Mouse (Mus musculus) monocyte, adult 5-6 weeks (primary cell): ENCODE data around the gene Tle1. TPM values are rescaled to one million over a fixed set of nuclear protein-coding genes. Genes with fewer than 3 reads are reported as not detected.

Experiments used
- ATAC-seq: fragments of 153-309, 156-312 bp; replicated peaks from 2 replicates; pipeline ENCODE4 v1.8.0; 2017; ENCODE audit warnings: mild to moderate bottlenecking; ENCODE audit not compliant: low TSS enrichment, insufficient number of reproducible peaks, severe bottlenecking, poor library complexity, low FRiP score
- total RNA-seq: library from RNA; stranded (forward); fragments of 200-1000, 200-491, 200-594 nt; gene quantifications from 3 replicates; pipeline ENCODE4 v1.2.3, GENCODE M21; 2017

Tle1 gene
- total RNA-seq, 1 experiment from 2014 or later, result 57.2 TPM

DNA sequence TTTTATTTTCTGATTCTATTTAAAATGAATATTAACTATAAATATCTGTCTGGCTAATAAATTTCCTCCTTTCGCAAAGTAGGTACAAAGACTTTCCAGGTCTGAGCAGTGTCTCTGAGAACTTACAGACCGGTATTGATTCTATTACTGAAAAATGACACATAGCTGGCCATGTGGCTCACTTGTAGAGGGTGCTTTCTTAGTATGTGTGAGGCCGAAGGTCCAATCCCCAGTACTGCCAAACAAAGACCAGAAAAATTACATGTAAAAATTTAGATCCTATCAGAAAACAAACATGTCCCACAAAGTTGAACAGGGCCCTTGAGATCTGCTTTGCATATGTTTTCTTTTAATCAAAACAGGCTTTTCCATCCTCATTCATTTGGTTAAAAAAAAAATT is 33.5 kb downstream of the Tle1 start:
- ATAC-seq, result no peak

DNA sequence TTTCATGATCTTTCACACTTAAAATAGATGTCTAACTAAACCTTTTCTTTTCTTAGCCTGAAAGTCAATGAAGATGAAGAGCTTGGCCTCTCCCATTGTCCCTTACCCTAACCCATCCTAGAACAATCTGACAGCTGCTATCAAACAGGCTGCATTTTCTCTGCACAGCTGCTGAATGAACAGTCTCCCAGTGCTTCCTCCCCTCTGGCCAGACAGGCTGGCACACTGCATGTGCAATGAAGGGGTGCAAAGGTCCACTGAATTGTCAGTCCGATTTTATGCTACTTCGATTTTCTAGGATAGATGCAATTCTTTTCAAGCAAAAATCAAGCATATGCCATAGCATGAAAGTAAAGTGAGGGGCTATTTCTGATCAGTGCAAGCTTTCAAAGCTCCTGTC is 34.2 kb downstream of the Tle1 start:
- ATAC-seq, result no peak

DNA sequence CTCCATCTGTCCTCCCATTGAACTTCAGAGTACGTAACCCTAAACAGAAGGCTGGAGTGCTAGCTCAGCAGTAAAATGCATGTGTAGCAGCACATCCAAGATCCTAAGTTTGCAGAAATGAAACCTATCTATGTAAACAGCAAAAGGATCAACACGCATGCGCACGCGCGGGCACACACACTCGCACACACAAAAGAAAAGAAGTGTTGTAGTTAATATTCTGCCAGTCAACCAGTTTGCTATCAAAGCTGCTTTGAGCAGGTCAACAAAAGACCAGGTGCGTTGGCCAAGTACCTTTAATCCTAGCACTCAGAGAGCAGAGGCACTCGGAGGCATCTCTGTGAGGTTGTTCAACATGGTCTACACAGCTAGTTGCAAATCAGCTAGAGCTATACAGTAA is 35.0 kb downstream of the Tle1 start:
- ATAC-seq, result no peak

DNA sequence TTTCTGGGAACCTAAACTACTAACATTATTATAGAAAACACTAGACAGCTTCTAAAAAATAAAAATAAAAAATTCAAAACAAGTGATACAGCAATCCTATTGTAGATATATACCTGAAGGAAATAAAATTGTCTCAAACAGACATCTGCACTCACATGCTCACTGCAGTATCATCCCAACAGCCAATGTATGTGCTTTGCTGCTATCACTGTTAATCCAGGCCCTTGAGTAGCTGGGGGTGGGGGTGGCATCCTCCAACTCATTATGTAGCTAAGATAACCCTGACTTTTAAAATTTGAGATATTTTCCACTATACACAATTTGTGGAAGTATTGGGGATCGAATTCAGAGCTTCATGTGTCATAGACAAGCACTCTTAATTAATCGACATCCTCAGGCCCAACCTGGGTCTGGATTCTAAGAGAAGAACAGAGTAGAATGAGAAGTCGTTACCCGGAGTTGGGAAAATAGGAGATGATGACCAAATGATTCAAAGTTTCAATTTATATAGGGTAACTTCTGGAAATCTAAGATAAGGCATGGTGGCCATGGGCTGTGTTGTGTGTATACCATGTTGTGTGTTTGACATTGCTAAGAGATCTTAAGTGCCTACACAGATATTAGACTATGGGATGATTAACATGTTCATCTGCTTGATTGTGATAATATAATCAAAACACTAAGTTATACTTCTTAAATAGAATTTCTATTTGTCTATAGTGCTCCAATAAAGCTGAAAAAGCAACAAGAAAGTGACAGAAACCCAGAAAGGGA is 38.1 kb downstream of the Tle1 start:
- ATAC-seq, result no peak

DNA sequence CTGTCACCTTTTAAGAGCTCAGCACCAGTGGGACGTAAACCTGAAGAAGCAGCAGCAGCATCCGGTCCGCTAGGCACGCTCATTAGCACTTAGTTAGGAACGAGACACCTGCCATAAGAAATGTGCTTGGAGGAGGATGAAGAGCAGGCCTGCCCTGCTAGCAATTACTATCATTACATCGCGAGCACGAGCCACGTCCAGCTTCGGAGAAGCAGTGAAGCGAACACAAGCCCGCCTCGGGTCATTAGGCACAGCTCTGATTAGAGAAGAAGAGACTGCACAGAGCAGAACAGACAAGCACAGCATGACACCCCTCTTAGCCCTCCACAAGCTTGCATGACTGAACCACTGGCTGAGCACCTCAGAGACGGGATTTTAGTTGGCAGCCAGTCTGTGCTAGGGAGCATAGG is 40.6 kb downstream of the Tle1 start:
- ATAC-seq, result no peak

DNA sequence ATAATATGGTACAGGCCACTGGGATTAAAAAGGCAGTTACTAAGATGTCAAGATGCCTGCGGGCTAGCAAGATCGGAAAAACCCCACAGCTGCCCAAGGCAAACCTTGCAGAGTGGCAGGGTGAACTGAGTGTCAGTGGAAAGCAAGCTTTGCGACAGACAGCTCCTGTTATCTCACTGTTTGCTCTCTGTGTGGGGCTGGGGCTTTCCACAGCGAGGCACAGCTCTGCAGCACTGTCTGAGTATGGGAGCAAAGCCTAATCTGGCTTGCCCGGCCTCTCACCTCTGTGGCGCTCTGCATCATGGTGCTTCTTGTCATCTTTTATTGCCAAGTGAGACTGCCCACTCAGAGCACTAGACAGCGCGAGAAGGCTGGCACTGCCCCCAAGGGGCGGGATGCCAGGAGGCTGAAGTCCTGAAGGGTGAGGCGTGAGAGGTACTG is 42.8 kb downstream of the Tle1 start:
- no peak for ATAC-seq

DNA sequence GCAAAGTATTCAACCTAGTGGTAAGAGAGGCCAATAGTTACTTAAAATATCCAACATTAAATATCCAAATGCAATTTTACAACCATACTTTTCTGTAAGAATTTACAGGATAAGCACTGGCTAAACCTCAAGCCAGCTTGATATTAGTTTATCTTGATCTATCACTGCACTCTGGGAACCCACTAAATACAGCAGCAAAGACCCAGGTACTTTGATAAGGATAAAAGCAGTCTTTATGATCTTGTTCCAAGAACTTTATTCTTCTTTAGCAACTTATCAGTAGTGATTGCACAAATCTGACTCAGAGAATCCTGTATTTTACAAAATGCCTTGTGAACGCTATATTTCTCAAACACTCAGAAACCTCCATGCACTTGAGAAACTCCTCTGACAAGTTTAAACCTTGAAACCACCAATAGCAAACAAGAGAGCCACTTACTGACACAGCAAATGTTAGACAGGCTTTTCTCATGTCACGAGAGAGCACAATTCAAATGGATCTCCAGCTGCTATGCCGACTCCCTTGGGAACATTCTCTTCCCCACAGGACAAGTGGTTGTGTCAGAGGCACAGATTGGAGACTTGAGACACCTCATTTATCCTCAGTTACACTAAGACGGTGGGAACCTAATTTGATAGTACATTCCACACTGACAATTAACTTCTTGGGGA is 50.1 kb downstream of the Tle1 start:
- ATAC-seq, result no peak

DNA sequence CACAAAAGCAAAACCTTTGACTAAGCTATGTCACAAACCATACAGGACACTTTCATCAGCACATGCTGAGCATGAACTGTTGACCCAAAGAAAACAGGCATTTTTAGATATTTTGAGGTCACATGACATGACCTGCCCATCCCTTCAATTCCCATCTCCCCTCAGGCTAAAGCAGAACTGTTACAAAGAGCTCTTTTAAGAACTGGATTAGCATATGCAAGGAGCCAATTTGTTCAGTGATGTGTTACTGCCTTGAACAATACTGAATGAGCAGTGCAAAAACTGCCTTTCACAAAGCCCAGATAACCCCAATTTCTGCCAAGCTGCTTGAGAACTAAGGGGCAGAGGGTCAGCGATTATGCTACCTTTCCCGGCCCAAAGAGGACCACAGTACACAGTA is 54.7 kb downstream of the Tle1 start:
- ATAC-seq, result no peak

DNA sequence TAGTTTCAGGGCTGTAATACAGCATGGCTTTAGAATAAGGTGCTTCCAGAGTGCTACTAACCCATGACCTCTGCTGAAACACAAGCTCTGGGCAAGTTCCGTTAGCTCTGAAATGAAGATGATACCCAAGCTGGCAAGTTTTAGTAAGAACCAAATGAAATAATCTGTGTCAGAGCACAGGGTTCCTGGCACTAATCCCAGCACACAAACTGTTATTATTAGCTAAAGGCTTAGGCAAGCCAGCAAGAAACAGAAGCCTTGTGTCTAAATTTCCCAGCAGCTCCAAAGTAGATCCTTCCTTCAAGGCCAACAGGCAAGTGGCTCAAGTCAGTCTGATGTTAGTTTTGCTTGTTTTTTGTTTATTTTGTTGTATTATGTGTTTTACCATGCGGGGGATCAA is 56.2 kb downstream of the Tle1 start:
- ATAC-seq, result no peak

DNA sequence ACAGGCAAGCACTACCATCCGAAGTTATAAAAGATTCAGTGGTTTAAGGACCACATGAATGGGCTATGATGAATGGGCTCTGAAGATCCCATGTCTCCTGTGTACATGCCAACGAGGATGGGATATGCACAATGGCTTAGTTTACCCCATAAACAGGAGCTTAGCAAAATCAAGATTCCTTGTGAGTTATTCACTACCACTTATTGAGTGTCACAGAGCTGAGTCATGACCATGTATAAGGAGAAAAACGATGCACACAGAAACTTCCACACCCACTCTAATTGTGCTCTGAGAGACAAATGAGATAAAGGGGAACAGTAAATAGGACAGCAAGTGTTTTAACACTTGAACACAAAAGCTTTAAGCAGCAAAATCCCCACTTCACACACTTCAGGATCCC is 60.0 kb downstream of the Tle1 start:
- no peak for ATAC-seq

DNA sequence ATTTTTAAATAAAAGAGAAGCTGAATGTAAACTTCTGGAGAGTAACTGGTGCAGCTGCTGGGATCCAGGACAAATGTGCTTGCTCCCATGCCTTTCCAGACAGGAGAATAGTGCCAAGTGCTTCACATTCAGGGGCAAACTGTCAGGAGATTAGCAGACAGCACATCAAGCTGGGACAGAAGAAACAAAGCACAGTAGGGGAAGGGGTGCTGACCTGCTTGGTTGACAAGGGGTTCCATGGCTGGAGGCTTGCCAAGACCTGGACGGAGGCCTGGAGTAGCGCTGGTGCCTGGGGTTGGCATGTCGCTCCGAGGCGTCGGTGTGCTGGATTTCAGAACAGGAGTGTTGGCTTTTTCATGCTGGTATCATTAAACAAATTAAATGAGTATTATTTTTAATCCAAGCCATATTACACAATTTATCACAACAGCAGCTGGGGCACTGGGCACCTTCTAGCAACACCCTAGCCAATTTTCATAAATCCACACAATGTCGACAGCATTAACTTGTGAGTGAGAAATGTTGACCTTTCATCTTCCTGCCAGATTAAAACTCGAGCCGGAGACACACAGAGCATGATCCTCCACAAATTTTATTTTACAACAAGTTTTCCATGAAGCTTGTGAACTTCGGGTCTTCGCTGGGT is 61.1 kb downstream of the Tle1 start:
- ATAC-seq, result no peak

DNA sequence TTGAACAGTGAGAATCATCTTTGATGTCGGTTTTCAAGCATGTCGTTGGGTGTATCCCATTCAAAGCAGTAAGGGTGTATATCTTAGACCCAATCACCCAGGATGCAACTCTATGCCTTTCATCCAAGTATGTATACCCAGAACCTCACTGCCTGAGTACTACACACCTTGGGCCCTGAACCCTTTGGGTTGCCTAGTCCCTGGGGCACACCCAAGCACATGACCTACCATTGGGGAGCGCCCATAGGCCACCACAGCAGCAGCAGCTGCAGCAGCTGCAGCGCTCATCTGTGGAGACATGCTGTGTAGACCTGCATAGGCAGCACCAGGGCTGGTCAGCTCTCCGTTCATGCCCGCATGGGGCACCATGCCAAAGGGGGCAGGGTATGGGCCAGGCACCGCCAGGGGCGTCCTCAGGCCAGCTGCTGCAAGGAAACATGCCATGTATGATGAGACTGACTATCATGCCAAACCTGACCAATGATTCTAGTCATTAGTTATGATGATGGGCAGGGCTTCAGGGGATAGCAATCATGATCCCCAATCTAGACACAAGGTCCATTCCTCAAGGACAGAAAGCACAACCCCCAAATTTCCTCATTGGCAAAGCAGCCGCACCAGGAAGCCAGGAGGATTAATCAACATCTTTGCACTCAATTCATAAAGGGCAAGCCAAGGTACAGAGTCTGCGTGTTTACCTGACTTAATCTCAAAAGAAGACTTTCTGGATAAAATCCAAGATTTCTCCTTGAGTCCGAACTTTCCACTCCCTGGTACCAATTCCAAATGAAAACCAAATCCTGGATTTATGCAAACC is 62.2 kb downstream of the Tle1 start:
- ATAC-seq, result 0 out of 2 replicates have a peak, but pooled peaks have one; percentile 35

DNA sequence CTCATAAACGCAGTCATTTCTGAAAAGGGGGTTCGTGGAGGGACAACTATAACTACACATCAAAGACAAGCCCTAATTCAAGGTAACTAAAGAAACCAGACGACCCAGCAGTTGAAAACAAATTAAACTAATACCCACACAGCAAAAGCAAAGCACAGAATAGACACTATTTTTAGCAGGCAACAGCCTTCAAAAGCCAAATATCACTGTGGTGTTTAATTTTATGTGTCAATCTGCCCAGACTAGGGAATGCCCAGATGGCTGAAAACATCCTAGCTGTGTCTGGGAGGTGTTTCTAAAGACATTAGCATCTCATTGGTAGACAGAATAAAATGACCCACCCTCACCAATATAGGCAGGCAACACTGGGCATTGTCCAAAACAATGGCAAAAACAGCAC is 68.1 kb downstream of the Tle1 start:
- ATAC-seq, result no peak

DNA sequence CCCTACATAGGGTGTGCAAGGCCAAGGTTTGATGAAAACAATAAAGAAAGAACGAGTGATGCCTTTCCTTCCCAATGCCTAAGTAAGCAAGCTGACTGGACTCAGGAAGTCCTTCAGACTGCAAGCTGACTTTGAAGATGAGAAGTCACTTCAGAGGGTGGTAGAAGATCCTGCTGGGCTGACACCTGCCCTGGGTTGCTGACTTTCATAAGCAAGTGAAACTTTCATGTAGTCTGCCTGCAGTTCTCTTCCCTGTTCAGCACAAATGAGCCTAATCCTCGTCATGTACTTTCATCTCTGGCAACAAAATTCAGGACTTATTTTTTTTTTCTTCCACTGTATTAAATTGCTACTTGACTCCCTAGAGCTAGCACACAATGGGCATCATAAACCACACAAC is 73.1 kb downstream of the Tle1 start:
- ATAC-seq, result no peak

DNA sequence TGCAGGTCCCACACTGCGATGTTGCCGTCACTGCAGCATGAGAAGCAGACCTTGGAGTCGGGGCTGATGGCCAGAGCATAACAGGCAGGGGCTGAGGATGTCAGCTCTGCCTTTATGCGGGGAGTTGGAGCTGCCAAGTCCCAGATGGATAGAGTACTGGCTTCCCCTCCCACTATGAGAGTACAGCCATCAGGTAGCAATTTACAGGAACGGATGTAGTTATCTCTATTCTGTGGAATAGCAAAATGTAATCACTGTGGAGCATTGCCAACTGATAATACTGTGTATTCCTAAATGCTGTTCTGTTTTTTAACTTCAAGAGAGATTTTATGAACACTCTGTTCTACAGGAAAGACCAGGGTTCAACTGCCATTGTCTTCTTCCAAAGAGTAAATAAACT is 75.9 kb downstream of the Tle1 start:
- no peak for ATAC-seq

DNA sequence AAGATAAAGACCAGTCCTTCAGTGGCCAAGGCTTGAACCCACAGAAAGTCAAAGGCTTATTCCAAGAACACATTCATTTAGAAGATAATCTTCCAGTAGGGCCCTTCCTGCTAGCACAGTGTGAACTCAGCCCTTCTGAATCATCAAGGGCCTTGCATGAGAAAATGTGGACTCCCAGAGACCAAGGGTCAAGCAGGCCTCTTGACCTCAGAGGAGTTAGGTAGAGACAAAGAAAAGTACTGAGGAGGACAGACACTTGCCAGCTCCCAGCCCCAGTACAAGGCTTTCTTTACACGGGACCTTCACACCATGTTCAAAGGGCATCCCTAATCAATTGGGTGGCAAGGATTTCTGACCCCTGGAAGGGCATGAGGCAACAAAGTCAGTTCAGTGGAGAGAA is 77.9 kb downstream of the Tle1 start:
- ATAC-seq, result no peak

DNA sequence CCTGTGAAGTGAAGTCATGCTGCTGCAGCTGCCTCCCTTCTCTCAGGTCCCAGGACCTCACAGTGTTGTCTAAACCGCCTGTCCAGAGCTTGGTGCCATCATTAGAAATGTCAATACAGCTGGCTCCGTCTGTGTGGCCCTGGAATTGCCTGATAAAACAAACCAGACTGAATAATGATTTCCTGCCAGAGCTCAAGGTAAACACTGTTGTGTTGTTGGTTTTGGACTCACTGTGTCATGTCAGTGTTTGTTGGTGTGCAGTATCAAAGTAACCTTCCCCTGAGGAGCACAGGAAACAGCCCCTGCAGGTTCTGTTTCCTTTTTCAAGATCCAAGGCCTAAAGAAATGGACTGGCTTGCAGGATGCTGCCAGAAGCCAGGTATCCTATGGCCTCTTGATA is 78.4 kb downstream of the Tle1 start:
- ATAC-seq, result no peak

DNA sequence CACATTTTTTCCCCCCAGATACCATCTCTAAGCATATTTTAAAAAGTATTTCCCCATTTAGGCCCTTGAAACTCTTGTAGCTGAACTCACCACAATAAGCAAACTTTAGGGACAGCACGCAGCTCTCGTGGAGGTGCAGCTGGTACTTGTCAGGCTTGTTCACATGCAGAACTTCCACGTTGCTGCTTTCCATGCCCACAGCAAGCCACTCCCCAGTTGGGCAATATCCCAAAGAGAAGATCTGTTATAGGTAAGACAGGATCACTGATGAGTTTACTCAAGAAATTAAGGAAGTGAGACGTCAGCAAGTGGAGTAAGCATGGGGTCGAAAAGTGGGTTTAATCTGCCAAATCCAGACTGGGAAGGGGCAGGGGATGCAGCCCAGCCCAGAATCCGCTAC is 80.7 kb downstream of the Tle1 start:
- no peak for ATAC-seq

DNA sequence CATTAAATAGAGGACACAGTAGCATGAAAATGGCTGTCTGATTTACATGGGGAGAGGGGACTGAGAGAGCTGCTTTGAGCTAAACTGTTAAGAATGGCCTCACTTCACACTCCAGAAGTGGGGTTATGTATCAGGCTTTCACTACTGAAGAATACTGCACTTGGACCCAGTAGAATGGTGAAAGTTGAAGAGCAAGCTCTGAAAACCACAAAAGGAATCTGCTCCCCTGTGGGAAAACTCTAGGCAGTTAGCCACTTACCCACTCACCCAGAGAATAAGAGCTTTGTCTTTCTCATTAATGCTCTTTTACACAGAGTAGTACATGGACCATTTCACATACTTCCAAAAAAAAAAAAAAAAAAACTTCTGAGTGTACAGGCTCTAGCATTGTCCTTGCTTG is 95.0 kb downstream of the Tle1 start:
- no peak for ATAC-seq
